Mouse (Mus musculus): ENCODE data around the gene Arhgap44.

GRCm38 (mm10) chr11:65198026-65198425, 35.3 kb upstream of the Arhgap44 start:
- TF ChIP-seq CTCF (IDR thresholded peaks at IDR 0.05; ENCODE audit: borderline replicate concordance, insufficient read depth, low read length) = no peak
- no peak for TF ChIP-seq POLR2A (IDR thresholded peaks at IDR 0.05; ENCODE audit: low read depth, low read length)

Data from embryonic fibroblast, embryonic 13.5 days (primary cell).